ENCODE assay signal across 14 mouse cellular contexts in genomic region chr1:186714980-186715896, GRCm38 (mm10). TPM values are rescaled to one million over a fixed set of nuclear protein-coding genes. Genes with fewer than 3 reads are reported as not detected.
A peak's percentile ranks its signal among the peaks of the same experiment; 100 is the strongest.
DNase-seq lines count a peak whose midpoint lies in the region; ATAC-seq and TF ChIP-seq lines count a peak whose summit lies in the region.
"Had no signal": no experiment of that assay in that cellular context is flagged by ENCODE, and none has a peak within 500 bp of the region (broad histone marks: within the 10 kb centered on the region; RNA-seq: fewer than 3 reads in every experiment).

No protein-coding gene starts in this region.

- no peak for TF ChIP-seq POLR2A in myocyte (IDR thresholded peaks at IDR 0.05; ENCODE audit: insufficient read length, low read depth)

- H3K4me3 ChIP-seq in intestine, embryonic 16.5 days (ENCODE audit: low read length): no peak overlapping the region
- H3K4me3 ChIP-seq in myocyte: no peak overlapping the region
- no peak overlapping the region for H3K4me3 ChIP-seq in forebrain, embryonic 13.5 days
- H3K4me3 ChIP-seq: limb, embryonic 13.5 days; neural tube, embryonic 13.5 days had no signal

- 70% methylated on average over 17 of the region's 17 CpGs for WGBS in intestine, embryonic 16.5 days
- WGBS in forebrain, embryonic 13.5 days: 91% methylated on average over 17 of the region's 17 CpGs

- peaks cover 11% of the 10 kb centered on the region for H3K36me3 ChIP-seq in intestine, embryonic 16.5 days (ENCODE audit: control insufficient read depth, insufficient read depth, low read length)
- peaks cover 10% of the 10 kb centered on the region for H3K36me3 ChIP-seq in myocyte (ENCODE audit: control insufficient read depth, insufficient read depth)
- H3K36me3 ChIP-seq in forebrain, embryonic 13.5 days (ENCODE audit: poor library complexity, severe bottlenecking): peaks cover 7% of the 10 kb centered on the region

- H3K4me1 ChIP-seq in intestine, embryonic 16.5 days (ENCODE audit: control insufficient read depth, insufficient read depth, low read length): no peaks in the 10 kb centered on the region
- H3K4me1 ChIP-seq in forebrain, embryonic 13.5 days: no peaks in the 10 kb centered on the region
- H3K4me1 ChIP-seq: neural tube, embryonic 13.5 days had no signal

- DNase-seq in kidney, postnatal 4 days: peak; percentile 21 to 39
- DNase-seq in kidney, adult 18-20 months: no peak
- DNase-seq in ovary, postnatal 36 days (ENCODE audit: low spot score): peak; percentile 26
- no peak for DNase-seq in ovary, adult 18-20 months (ENCODE audit: low spot score)
- DNase-seq: cerebellum, adult 9-11 months; gastrocnemius, postnatal 36 days; thymus, postnatal 14 days had no signal

- H3K27ac ChIP-seq in intestine, embryonic 16.5 days (ENCODE audit: low read length): no peak overlapping the region
- no peak overlapping the region for H3K27ac ChIP-seq in forebrain, embryonic 13.5 days
- H3K27ac ChIP-seq: limb, embryonic 13.5 days; neural tube, embryonic 13.5 days had no signal

- H3K27me3 ChIP-seq in intestine, embryonic 16.5 days (replicated peaks; ENCODE audit: control insufficient read depth, insufficient read depth, low read length): no peaks in the 10 kb centered on the region
- H3K27me3 ChIP-seq in myocyte (ENCODE audit: control insufficient read depth, insufficient read depth, insufficient read length): no peaks in the 10 kb centered on the region
- no peaks in the 10 kb centered on the region for H3K27me3 ChIP-seq in forebrain, embryonic 13.5 days
- H3K27me3 ChIP-seq: neural tube, embryonic 13.5 days had no signal

- H3K9me3 ChIP-seq in intestine, embryonic 16.5 days (ENCODE audit: control insufficient read depth, low read length): no peaks in the 10 kb centered on the region
- no peaks in the 10 kb centered on the region for H3K9me3 ChIP-seq in forebrain, embryonic 13.5 days (replicated peaks)
- H3K9me3 ChIP-seq: G1E; limb, embryonic 13.5 days; neural tube, embryonic 13.5 days had no signal

- no peaks in the 10 kb centered on the region for H3K79me2 ChIP-seq in myocyte (ENCODE audit: control insufficient read depth, insufficient read depth)

- H3K9ac ChIP-seq in intestine, embryonic 16.5 days (ENCODE audit: low read depth, low read length): no peak overlapping the region
- H3K9ac ChIP-seq in forebrain, embryonic 13.5 days: no peak overlapping the region
- H3K9ac ChIP-seq: limb, embryonic 13.5 days; neural tube, embryonic 13.5 days had no signal

- peak; percentile 68; the same call in 1 of the 2 replicates for ATAC-seq in intestine, embryonic 16.5 days
- ATAC-seq in forebrain, embryonic 13.5 days: no peak
- ATAC-seq: CD4-positive, CD25-positive, alpha-beta regulatory T cell, adult 4 months had no signal

- H3ac ChIP-seq in myocyte (ENCODE audit: control insufficient read depth, insufficient read length): no peak overlapping the region

- no peak overlapping the region for H3K4me2 ChIP-seq in intestine, embryonic 16.5 days (ENCODE audit: low read depth, low read length)
- peak overlapping the region; percentile 32 for H3K4me2 ChIP-seq in myocyte (ENCODE audit: low read depth)
- no peak overlapping the region for H3K4me2 ChIP-seq in forebrain, embryonic 13.5 days
- H3K4me2 ChIP-seq: limb, embryonic 13.5 days; neural tube, embryonic 13.5 days had no signal

TF ChIP-seq in myocyte, 11 proteins besides CTCF, POLR2A, EP300 and RAD21:
- TF ChIP-seq MAX (IDR thresholded peaks at IDR 0.05; ENCODE audit: low read depth): no peak
- peak; percentile 72 to 99 (median 98) for TF ChIP-seq MYOD1 (IDR thresholded peaks at IDR 0.05; ENCODE audit: control insufficient read depth in 1 of 3, insufficient read length in 2 of 3, low read depth in 2 of 3)
- TF ChIP-seq POLR2AphosphoS2 (IDR thresholded peaks at IDR 0.05; ENCODE audit: insufficient read length, low read depth): no peak
- no peak for TF ChIP-seq REST (IDR thresholded peaks at IDR 0.05; ENCODE audit: insufficient read depth, insufficient read length)
- no peak for TF ChIP-seq CEBPB (IDR thresholded peaks at IDR 0.05; ENCODE audit: insufficient read depth, poor library complexity, severe bottlenecking)
- peak; percentile 93 to 97 (median 93) for TF ChIP-seq MYOG (IDR thresholded peaks at IDR 0.05; ENCODE audit: control insufficient read depth in 1 of 3, insufficient read depth in 1 of 3, insufficient read length in 2 of 3, low read depth in 2 of 3)
- TF ChIP-seq E2F4 (IDR thresholded peaks at IDR 0.05; ENCODE audit: insufficient read depth): no peak
- peak; percentile 94 for TF ChIP-seq TCF3 (IDR thresholded peaks at IDR 0.05; ENCODE audit: insufficient read length, low read depth)
- TF ChIP-seq SRF (IDR thresholded peaks at IDR 0.05; ENCODE audit: control insufficient read depth, insufficient read length, low read depth): no peak
- TF ChIP-seq TCF12 (IDR thresholded peaks at IDR 0.05; ENCODE audit: insufficient read depth, poor library complexity, severe bottlenecking): peak; percentile 95
- TF ChIP-seq USF1 (IDR thresholded peaks at IDR 0.05; ENCODE audit: low read depth): no peak

RNA-seq across cellular contexts. Expression of gene Tgfb2, which starts 9.4 kb away (rescaled TPM):
- polyA plus RNA-seq in intestine, embryonic 16.5 days (2015; fragmentation: Nextera tagmentation; extraction: Ambion mirVana): 11.0 and 12.2 TPM in 2 replicates
- 9.3 TPM for polyA plus RNA-seq in myocyte (2012; fragmentation: generic; extraction: Trizol)
- 11.1 and 14.1 TPM in 2 replicates for polyA plus RNA-seq in forebrain, embryonic 13.5 days (2015; fragmentation: Nextera tagmentation; extraction: Ambion mirVana)

RNA-seq across cellular contexts. Expression of gene Rrp15, which starts 33.9 kb away (rescaled TPM):
- polyA plus RNA-seq in intestine, embryonic 16.5 days (2015; fragmentation: Nextera tagmentation; extraction: Ambion mirVana): 53.9 and 61.2 TPM in 2 replicates
- polyA plus RNA-seq in myocyte (2012; fragmentation: generic; extraction: Trizol): 19.9 TPM
- polyA plus RNA-seq in forebrain, embryonic 13.5 days (2015; fragmentation: Nextera tagmentation; extraction: Ambion mirVana): 44.1 and 46.5 TPM in 2 replicates

Comparison
In these comparisons a context has a peak if more than half of its experiments do, and no peak if none do; other contexts are left out.
1. DNase-seq: peak in kidney, postnatal 4 days (2 of 2) and ovary, postnatal 36 days (single experiment); none in kidney, adult 18-20 months (single experiment) and ovary, adult 18-20 months (single experiment).